Mouse (Mus musculus) B cell, adult 2 months (primary cell): Measurements from ENCODE around the gene Cacfd1.

Experiments
- DNase-seq, 2 experiments: peaks; one replicate each; pipeline ENCODE4 v3.0.0; 2022

The Cacfd1 gene

DNA sequence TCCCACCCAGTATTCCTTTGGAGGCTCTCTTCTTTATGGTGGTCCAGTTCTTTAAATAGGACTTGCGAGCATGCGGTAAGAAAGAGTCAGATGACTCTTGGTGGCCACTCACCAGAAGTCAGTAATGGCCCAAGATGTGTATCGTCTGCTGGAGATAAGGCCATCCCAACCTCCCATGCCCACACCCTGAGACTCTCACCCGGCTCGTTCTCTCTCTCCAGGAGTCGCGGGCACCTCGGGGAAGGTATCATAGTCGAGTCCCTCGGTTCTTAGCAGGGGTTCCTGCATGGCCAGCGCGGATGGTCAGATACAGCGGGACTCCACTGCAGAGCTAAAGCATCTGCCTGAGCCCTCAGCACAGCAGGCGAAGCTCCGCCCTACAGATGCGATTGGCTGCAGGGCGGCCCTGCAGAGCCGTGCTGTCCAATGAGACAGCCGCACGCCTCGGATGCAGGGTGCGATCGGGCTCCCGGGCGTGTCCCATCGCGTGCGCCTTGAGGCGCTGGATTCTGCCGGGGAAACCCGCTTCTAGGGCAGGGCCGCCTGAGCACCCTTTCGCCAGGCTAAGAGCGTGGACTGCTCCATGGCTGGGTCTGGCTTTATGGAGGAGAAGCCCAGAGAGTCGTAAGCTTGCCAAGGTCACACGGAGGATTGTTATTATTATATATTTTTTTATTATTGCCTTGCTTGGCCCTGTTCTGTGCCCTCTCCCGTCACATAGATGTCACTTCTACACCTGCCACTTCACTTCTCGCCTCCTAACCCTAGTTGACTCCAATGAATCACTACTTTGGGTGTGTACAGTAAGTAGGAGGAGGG, 18.1 kb downstream of the Cacfd1 start, which contains the start of gene Slc2a6:
Gene Slc2a6 (minus strand): TSS at position 381 of the 819 bp plus-strand sequence.
- peak; percentile 89 for DNase-seq

GRCm38 (mm10) chr2:27028437-27029015, 18.8 kb downstream of the Cacfd1 start:
- DNase-seq = peak; percentile 53 to 54

DNA sequence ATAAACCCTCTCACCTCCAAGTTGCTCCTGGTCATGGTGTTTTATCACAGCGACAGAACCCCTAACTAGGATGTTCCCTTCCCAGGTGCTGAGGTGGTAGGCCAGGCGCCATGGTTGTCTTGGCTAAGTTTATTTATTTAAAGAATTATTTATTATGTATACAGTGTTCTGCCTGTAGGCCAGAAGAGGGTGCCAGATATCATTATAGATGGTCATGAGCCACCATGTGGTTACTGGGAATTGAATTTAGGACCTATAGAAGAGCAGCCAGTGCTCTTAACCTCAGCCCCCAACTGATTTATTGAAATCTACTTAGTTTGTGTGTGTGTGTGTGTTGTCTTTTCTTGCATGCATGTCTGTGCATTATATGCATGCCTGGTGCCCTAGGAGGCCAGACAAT, 22.6 kb downstream of the Cacfd1 start:
- no peak for DNase-seq

GRCm38 (mm10) chr2:27036003-27036402, 26.3 kb downstream of the Cacfd1 start:
- no peak for DNase-seq

DNA sequence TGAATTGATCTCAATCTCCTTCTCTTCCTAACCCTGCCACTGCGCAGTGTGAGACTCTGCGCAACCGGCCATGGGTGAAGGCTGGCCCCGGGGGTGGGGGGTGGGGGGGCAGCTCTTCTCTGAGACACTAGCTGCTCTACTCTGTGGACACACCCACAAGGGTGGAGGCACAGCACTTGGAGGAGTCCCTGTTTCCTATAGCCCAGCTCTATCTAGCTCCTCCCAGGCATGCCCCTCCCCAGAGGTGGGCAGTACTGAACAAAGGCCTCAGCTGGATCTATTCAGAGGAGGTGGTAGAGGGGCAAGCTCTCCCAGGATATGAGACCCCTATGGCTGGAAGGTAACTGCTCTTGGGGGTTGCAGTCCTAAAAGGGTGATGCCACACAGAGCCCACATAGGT, 27.3 kb downstream of the Cacfd1 start:
- no peak for DNase-seq

DNA sequence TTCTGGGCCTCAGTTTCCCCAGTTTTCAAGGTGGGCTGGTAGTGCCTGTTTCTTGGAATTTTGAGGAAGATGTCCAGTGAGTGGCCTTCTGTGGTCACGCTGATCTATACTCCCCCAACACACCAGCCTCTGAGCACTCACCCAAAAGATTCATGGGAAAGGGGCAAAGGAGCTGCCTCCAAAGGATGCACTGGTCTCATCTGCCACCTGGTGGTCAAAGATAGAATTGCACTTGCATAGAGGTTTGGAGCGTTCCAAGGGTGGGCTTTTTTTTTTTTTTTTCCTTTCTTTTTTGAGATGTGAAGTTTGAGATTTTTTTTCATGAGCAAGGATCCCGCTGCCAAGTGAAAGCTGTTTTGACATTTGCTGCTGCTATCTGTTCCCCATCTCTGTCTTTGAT, 28.9 kb downstream of the Cacfd1 start:
- peak; percentile 80 to 82 for DNase-seq

DNA sequence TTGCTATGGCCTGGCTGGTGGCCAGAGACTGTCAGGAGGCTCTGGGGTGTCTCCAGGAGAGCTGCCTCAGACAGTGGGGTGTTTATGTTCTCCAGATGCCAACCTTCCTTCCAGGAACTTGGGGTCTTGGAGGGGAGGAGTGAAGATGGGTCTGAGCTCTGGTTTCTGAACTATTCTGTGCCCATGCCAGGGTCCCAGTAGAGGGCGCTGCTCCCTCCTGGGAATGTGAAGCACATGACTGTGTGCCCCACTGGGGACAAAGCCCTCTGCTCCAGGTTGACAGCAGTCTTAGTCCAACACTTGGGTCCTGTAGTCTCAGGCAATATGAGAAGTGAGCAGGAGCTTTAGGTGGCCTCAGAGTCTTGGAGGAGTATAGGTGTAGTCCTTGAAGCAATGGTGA, 29.6 kb downstream of the Cacfd1 start:
- peak; percentile 23 to 35 for DNase-seq

DNA sequence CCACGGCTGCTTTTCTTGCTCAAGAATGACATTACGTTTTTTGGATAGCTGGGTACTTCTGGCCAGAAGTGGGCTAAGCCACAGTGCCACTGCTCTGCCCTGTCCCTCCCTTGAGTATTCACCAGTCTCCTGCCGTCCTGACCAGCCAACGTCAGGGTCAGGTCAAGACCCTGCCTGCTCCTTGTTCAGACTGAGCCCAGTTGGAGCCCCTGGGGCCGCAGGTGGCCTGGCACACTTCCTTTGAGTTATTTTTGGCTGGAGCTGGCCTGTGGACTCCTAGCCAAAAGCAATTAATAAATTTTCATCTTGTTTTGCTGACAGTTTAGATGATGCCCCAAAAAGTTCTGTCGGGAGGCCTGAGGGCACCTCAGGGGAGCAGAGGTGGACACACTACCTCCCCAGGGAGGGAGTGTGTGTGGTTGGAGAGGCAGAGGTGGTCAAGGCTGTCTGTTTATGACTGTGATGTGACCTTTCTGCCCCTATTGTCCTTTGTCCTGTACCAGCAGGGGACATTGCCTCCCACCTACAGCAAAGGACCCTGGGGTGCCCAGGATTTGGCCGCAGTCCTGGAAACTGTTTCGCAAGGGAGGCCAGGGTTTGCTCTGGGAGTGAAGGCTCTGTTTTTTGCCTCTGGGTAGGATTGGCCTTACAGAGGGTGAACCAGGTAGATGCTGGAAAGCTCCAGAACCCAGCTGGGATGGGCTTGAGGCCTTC, 32.6 kb downstream of the Cacfd1 start:
- DNase-seq = no peak

GRCm38 (mm10) chr2:27043461-27043860, 33.7 kb downstream of the Cacfd1 start:
- DNase-seq = peak; percentile 76 to 79

DNA sequence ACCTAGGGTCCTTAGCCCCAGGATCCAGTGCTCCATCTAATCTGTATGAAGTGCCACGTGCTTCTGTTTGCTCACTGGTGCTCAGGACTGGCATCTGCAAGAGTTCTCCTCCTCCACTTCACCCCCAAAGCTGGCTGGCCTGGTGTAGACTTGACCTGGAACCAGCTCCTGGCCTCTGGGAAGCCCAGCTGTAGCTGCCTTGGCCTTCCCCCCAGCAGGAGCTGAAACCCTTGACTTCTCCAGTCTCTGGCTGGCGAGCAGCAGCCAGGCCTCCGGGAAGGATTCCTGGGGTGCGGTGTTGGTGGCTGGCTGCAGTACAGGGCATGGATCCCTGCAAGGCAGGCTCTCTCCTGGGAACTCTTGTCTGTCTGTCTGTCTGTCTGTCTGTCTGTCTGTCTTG, 34.4 kb downstream of the Cacfd1 start:
- no peak for DNase-seq

- DNase-seq = no peak
Observed at GRCm38 (mm10) chr2:27044641-27045040, 34.9 kb downstream of the Cacfd1 start.

GRCm38 (mm10) chr2:27045979-27046770, 36.4 kb downstream of the Cacfd1 start:
- no peak for DNase-seq

DNA sequence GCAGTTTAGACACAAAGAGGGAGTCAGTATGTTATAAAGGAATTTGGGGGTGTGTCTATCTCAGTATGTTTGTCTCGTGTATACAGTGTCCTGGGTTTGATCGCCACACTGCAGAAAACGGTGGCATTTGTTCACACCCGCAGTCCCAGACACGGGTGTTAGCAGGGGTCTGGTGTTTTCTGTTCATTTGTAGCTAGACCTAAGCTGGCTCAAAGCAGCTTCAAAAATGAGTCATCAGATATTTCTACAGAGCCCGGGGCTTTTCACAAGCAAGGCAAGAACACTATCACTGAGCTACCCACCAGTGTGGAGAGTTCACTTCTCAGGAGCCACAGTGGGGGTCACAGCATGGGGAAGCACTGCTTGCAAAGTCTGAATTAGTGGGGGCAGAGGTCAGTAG, 39.7 kb downstream of the Cacfd1 start:
- no peak for DNase-seq

DNA sequence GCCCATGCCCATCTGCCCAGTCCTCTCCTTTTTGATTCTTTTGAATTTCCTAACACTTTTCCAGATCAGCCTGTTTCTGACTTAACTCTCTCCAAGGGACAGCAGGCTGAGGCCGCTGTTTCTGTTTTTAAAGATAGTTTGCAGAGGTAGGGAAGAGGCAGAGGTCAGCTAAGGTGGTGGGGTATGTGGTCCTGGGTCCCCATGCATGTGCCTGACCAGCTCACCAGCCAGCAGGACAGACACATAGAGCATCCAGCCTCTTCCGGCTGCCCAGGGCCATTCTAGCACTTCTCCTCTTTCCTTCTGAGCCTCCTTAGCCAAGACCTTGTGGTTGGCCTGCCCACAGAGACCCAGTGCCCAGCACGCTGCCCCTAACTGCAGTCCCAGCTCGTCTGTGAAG, 48.5 kb downstream of the Cacfd1 start:
- DNase-seq = no peak

GRCm38 (mm10) chr2:27058751-27059150, 49.0 kb downstream of the Cacfd1 start:
- DNase-seq = no peak

- DNase-seq = no peak
Observed at GRCm38 (mm10) chr2:27059187-27059586, 49.5 kb downstream of the Cacfd1 start.

DNA sequence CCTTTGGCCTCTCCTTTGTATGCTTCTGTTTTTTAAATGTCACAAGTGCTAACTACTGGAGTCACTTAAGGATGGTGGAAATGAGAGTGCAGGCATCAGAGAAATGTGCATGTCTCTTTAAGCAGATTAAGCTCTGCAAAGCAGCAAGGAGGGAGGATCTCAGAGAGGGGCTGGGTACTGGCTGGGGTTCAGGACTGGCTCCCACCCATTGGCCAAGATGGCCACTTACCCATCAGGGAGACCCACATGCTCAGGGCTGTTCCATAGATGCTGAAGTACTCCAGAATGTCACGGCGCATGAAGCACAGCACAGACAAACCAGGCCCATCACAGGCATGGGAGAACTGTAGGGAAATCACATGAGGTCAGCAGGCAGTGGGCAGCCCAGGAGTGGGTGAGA, 57.4 kb downstream of the Cacfd1 start:
- no peak for DNase-seq

GRCm38 (mm10) chr2:27067996-27068395, 58.3 kb downstream of the Cacfd1 start:
- no peak for DNase-seq

DNA sequence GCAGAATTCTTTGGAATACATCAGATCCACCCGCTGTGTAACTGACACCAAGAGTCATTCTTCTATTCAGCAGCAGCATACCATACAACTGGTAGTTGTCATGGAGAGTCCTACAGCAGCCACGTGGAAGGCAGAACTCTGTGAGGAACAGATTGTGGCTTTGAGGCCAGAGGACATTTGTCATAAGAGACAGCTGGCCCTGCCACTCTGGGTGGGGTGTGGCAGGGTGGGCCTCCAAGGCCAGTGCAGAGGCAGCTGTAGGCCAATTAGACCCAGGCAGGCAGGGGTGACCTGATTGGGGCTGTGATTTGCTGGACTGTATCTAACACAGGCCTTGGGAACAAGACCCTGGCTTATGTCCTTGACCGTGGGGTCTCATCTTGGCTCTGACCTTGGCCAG, 59.9 kb downstream of the Cacfd1 start:
- DNase-seq = no peak

GRCm38 (mm10) chr2:27070247-27070813, 60.6 kb downstream of the Cacfd1 start:
- DNase-seq = no peak
